Mouse (Mus musculus) testis, adult 2 months (tissue): ENCODE measurements around the gene Spaca4. TPM values are rescaled to one million over a fixed set of nuclear protein-coding genes. Genes with fewer than 3 reads are reported as not detected.
A peak's percentile ranks its signal among the peaks of the same experiment; 100 is the strongest.

Source experiments
- H3K27ac ChIP-seq: fragments of 200-500 bp; 2 replicates; pipeline ENCODE4 v1.5.1; 2012; ENCODE audit warnings: low read depth, low read length; ENCODE audit not compliant: control insufficient read depth, insufficient read depth
- H3K27me3 ChIP-seq: fragments of 200-500 bp; 2 replicates; pipeline ENCODE4 v1.6.1; 2012; ENCODE audit warnings: mild to moderate bottlenecking, low read length, moderate library complexity; ENCODE audit not compliant: control insufficient read depth, insufficient read depth
- H3K36me3 ChIP-seq: fragments of 200-500 bp; 2 replicates; pipeline ENCODE4 v1.6.1; 2012; ENCODE audit warnings: mild to moderate bottlenecking, low read length; ENCODE audit not compliant: control insufficient read depth, insufficient read depth
- H3K4me1 ChIP-seq: fragments of 200-500 bp; 2 replicates; pipeline ENCODE4 v1.6.1; 2012; ENCODE audit warnings: low read length; ENCODE audit not compliant: control insufficient read depth, insufficient read depth
- H3K4me3 ChIP-seq: fragments of 200-500 bp; 2 replicates; pipeline ENCODE4 v1.5.1; 2012; ENCODE audit warnings: low read depth, mild to moderate bottlenecking, low read length, moderate library complexity, mixed read lengths; ENCODE audit not compliant: control insufficient read depth
- CTCF ChIP-seq: fragments of 200-500 bp; IDR thresholded peaks from 2 replicates; pipeline ENCODE4 v1.5.1; 2012; ENCODE audit warnings: low read depth, mild to moderate bottlenecking, inconsistent platforms, low read length, moderate library complexity; ENCODE audit not compliant: control insufficient read depth, insufficient read depth, insufficient replicate concordance
- POLR2A ChIP-seq: fragments of 200-500 bp; IDR thresholded peaks from 2 replicates; pipeline ENCODE4 v1.6.1; 2012; ENCODE audit warnings: low read depth, mild to moderate bottlenecking, inconsistent platforms, low read length, moderate library complexity; ENCODE audit not compliant: control insufficient read depth
- polyA plus RNA-seq: library from polyadenylated mRNA; depleted of rRNA; stranded (reverse); fragments of >200 nt; gene quantifications from 2 replicates; pipeline ENCODE4 v1.2.3, GENCODE M21; 2012

Gene Spaca4
- polyA plus RNA-seq, 1 experiment, result 614 TPM

DNA sequence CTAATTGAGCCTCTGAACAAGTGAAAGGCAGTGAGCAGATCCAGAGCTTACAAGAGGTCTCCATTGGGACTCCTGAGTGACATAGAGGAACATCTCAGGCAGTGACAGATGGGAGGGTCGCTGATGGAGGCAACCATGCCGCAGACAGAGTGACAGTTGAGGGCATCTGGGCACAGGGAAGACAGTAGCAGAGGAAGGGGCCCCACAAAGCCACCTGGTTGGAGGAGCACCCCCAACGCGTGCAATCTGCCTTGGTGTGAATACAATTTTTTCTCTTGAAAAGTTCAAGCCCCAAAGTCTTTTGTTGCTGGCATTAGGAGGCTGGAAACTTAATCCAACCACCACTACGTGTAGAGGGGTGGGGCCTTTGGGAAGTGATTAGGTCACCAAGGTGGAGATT is 34.5 kb upstream of the Spaca4 start:
- Histone ChIP-seq H3K4me1 (peaks cover 3% of the 10 kb centered on the region), H3K36me3 (no peaks in the 10 kb centered on the region), H3K27ac (no peak overlapping the region), H3K4me3 (no peak overlapping the region), H3K27me3 (no peaks in the 10 kb centered on the region)
- TF ChIP-seq POLR2A, result no peak
- TF ChIP-seq CTCF, result no peak

DNA sequence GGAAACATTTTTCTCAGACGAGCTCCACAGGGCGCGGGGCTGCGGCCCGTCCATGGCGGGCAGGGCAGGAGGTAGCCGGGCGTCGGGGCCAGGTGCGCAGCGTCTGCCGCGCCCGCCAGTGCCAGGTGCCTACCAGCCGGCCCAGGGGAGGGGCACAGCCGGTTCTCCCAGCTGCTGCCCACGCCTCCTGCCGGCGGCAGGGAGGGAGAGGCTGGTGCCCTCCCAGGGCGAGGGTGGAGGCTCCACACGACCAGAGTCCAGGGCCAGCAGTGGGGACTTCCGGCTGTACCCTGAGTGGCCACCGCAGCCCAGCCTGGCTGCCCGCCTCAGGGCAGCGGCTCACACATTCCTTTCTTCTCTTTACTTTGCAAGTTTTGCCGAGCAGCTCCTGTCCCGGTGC is 33.8 kb upstream of the Spaca4 start:
- TF ChIP-seq POLR2A, result no peak
- no peak for TF ChIP-seq CTCF
- Histone ChIP-seq H3K4me1 (peaks cover 3% of the 10 kb centered on the region; the same call in 1 of the 2 replicates), H3K27me3 (no peaks in the 10 kb centered on the region), H3K4me3 (no peak overlapping the region), H3K36me3 (no peaks in the 10 kb centered on the region), H3K27ac (no peak overlapping the region)

DNA sequence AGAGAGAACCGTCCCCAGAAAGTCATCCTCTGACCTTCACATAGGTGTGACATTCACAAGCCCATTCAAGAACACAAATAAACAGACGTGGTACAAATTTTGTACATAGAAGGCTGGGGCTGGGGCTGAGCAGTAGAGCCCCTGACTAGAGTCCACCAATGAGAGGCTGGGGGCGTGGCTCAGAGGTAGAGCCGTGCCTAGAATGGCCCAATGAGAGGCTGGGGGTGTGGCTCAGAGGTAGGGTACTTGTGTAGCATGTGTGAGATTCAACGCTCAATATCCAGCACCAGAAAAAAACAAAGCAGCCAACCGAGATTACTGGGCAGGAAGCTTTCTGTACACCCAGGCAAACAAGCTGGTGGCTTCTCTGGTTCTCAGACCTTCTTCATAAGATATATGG is 30.1 kb upstream of the Spaca4 start:
- H3K27me3 ChIP-seq, result no peaks in the 10 kb centered on the region
- peaks cover 3% of the 10 kb centered on the region; the same call in 1 of the 2 replicates for H3K4me1 ChIP-seq
- H3K27ac ChIP-seq, result no peak overlapping the region
- H3K36me3 ChIP-seq, result no peaks in the 10 kb centered on the region
- H3K4me3 ChIP-seq, result no peak overlapping the region
- TF ChIP-seq CTCF, result no peak
- no peak for TF ChIP-seq POLR2A

DNA sequence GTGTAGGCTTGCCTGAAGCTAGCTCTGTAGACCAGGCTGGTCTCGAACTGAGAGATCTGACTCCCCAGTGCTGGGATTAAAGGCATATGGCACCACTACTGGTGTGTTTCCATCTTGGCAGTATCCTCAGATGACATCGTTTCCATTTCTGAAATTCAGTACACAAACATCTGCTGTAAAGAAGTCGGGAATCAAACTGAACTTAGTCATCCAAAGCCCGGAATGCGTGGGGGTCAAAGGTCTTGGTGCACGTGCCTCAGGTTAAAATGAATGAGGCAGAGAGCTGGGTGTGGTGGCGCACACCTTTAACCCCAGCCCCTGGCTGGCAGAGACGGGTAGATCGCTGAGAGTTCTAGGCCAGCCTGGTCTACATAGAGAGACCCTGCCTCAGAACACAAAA is 24.5 kb upstream of the Spaca4 start:
- Histone ChIP-seq H3K27me3 (no peaks in the 10 kb centered on the region), H3K27ac (no peak overlapping the region), H3K4me3 (no peak overlapping the region), H3K36me3 (no peaks in the 10 kb centered on the region), H3K4me1 (no peaks in the 10 kb centered on the region)
- no peak for TF ChIP-seq POLR2A
- TF ChIP-seq CTCF, result no peak

DNA sequence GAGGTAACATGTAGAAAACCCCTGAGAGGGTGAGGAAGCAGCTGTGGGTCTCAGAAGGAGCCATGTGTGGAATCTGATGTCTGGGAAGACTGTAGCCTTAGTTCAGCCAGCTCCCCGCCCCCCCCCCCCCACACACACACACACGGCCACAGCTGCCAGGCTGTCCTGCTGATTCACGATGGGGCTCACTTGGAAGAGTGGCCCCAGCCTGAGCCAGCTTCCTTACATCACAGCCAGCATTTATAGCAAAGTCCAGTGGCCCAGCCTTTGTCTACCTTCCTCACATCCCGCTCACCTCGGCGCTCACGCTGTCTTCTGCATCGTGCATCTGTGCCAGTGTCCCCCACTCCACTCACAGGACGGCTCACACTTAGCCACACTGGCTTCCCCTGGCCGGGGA is 23.8 kb upstream of the Spaca4 start:
- H3K4me3 ChIP-seq, result no peak overlapping the region
- H3K36me3 ChIP-seq, result no peaks in the 10 kb centered on the region
- no peak overlapping the region for H3K27ac ChIP-seq
- H3K27me3 ChIP-seq, result no peaks in the 10 kb centered on the region
- TF ChIP-seq POLR2A (no peak), CTCF (no peak)
- H3K4me1 ChIP-seq, result no peaks in the 10 kb centered on the region

DNA sequence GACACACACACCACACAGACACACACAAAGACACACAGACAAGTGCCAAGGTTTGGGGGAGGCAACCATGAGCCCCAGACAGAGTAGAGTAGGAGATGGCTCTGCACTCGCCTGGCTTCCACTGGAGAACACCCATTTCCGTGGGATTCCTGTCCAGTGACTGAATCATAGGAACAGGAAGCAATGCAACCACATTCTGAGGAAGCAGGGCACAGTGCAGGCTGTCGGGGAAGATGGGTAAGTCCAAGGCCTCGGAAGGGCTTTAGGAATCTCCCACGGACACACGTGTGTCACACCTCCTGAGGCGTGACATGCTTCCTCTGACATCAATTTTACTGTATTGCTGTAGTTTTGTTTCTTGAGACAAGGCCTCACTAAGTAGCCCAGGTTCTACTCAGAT is 22.5 kb upstream of the Spaca4 start:
- Histone ChIP-seq H3K27ac (no peak overlapping the region), H3K4me3 (no peak overlapping the region)
- TF ChIP-seq CTCF (no peak), POLR2A (no peak)

DNA sequence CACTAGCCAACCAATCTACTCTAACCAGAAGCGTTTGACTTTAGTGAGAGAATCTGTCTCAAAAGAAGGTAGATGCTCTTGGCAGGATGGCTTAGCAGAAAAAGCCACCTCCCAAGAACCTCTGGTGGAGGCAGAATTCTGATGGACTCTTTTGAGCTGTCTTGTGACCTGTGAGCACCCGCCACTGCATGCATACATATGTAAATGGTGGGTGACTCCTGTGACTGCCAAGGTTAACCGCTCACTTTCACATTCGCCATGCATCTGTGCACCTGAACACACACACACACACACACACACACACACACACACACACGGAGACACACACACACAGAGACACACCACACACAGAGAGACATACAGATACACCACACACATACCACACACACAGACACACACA is 21.8 kb upstream of the Spaca4 start:
- no peak overlapping the region for H3K4me3 ChIP-seq
- no peaks in the 10 kb centered on the region for H3K36me3 ChIP-seq
- TF ChIP-seq POLR2A (no peak), CTCF (no peak)
- no peak overlapping the region for H3K27ac ChIP-seq
- no peaks in the 10 kb centered on the region for H3K27me3 ChIP-seq
- no peaks in the 10 kb centered on the region for H3K4me1 ChIP-seq

More for the DNA sequence above, 22.5 kb upstream of the Spaca4 start:
- Histone ChIP-seq H3K27me3 (no peaks in the 10 kb centered on the region), H3K36me3 (no peaks in the 10 kb centered on the region), H3K4me1 (no peaks in the 10 kb centered on the region)

DNA sequence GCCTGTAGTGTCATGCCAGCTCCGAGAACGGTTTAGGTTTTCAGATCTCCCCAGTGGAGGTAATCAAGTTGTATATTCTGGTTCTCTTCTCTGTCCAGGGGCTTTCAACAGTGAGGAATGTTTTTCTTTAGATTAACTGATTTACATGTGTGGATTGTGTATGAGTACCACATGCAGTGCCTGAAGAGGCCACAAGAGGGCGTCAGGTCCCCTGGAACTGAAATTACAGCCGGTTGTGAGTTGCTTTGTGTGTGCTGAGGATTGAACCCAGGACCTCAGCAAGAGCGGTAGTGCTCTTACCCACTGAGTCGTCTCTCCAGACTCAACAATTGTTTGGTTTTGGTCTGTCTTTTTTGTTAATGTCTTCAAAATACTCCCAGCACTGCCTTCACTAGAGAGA is 20.9 kb upstream of the Spaca4 start:
- Histone ChIP-seq H3K4me3 (no peak overlapping the region), H3K27me3 (no peaks in the 10 kb centered on the region), H3K27ac (no peak overlapping the region), H3K36me3 (no peaks in the 10 kb centered on the region), H3K4me1 (no peaks in the 10 kb centered on the region)
- TF ChIP-seq CTCF, result peak; percentile 80; the same call in 1 of the 2 replicates
- TF ChIP-seq POLR2A, result no peak
